Comparison of ENCODE assay signal across 9 mouse cellular contexts in the genomic region with DNA sequence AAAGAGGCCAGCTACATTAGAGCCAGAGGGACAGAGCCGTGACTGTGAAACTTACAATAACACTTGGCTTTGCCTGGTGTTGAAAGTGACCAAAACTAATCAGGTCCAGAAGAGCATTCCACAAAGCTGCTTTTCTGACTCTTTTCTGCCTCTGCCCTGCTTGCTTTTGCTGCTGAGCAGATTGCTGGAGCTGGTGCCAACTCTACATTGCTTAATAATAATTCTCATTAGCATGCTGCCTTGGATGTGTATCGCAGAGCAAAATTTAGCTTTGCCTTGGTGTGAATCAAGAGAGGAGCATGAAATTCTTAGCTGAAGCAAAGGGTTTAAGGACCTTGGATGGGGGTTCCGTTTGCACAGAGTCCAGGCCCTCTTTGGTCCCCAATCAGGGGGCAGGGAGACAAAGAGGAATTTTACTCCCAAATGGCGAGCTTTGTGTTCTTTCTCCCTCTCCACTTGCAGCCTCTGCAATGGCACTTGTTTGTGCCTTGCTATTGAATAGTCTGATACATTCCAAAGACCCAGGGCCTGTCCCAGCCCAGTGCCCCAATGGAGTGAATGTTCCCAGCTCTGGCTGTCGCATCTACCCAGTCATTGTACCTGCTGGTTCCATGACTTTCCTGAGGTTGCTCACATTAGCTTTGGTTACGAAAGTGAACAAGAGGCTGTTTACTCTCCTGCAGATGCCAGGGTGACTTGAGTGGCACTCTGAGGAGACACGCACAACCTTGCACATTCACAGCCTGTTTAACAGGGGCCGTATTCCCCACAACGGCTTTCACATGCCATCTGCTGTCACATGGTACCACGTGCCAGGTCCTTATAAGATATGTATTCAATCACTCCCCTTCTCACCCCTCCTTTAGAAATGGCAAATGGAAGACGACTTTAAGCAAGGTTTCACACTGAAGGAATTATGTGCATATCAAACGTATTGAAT.
DNase-seq lines count a peak whose midpoint lies in the region; ATAC-seq lines count a peak whose summit lies in the region.
"Had no signal": no experiment of that assay in that cellular context is flagged by ENCODE, and none has a peak within 500 bp of the region (broad histone marks: within the 10 kb centered on the region; RNA-seq: fewer than 3 reads in every experiment).

No protein-coding gene starts in this region.

- WGBS in intestine, embryonic 15.5 days = 81% methylated on average over 12 of the region's 12 CpGs

- H3K4me3 ChIP-seq in intestine, embryonic 15.5 days (replicated peaks) = no peak overlapping the region

- peak; percentile 23 for DNase-seq in Muller cell, postnatal 12 days (ENCODE audit: inconsistent ontology term)
- peak; percentile 12 for DNase-seq in cerebellum, adult 18-20 months
- peak; percentile 34 to 57 for DNase-seq in frontal cortex, adult 2 months (ENCODE audit: extremely low spot score in 1 of 2, low spot score in 1 of 2)
- DNase-seq in left cerebral cortex, adult 8-10 months (ENCODE audit: low spot score in 2 of 2) = peak; percentile 23 to 24
- no peak for DNase-seq in kidney, postnatal 10 days
- no peak for DNase-seq in thymus, postnatal 4 days
- no peak for DNase-seq in gastrocnemius, postnatal 4 days (ENCODE audit: low spot score in 2 of 2)
- DNase-seq: heart, adult 18-20 months had no signal

- no peak overlapping the region for H3K27ac ChIP-seq in intestine, embryonic 15.5 days

- H3K4me1 ChIP-seq in intestine, embryonic 15.5 days (replicated peaks) = no peaks in the 10 kb centered on the region

- no peaks in the 10 kb centered on the region for H3K36me3 ChIP-seq in intestine, embryonic 15.5 days

- H3K4me2 ChIP-seq in intestine, embryonic 15.5 days (replicated peaks) = no peak overlapping the region

- H3K9me3 ChIP-seq in intestine, embryonic 15.5 days = no peaks in the 10 kb centered on the region

- H3K27me3 ChIP-seq in intestine, embryonic 15.5 days (replicated peaks) = no peaks in the 10 kb centered on the region

- no peak overlapping the region for H3K9ac ChIP-seq in intestine, embryonic 15.5 days

- no peak for ATAC-seq in intestine, embryonic 15.5 days

Comparison
In these comparisons a context has a peak if more than half of its experiments do, and no peak if none do; other contexts are left out.
1. DNase-seq: peak in Muller cell, postnatal 12 days (single experiment), cerebellum, adult 18-20 months (2 of 2), frontal cortex, adult 2 months (2 of 2) and left cerebral cortex, adult 8-10 months (2 of 2); none in kidney, postnatal 10 days (single experiment), thymus, postnatal 4 days (single experiment) and gastrocnemius, postnatal 4 days (0 of 2).